Mouse (Mus musculus): ENCODE results near the gene Fabp3.

Gene Fabp3

GRCm38 (mm10) chr4:130294513-130294912, 13.9 kb upstream of the Fabp3 start:
- DNase-seq (ENCODE audit: low spot score in 2 of 2): no peak

- no peak for DNase-seq (ENCODE audit: low spot score in 2 of 2)
These were observed 13.2 kb upstream of the Fabp3 start for GRCm38 (mm10) chr4:130295047-130295745.

DNA sequence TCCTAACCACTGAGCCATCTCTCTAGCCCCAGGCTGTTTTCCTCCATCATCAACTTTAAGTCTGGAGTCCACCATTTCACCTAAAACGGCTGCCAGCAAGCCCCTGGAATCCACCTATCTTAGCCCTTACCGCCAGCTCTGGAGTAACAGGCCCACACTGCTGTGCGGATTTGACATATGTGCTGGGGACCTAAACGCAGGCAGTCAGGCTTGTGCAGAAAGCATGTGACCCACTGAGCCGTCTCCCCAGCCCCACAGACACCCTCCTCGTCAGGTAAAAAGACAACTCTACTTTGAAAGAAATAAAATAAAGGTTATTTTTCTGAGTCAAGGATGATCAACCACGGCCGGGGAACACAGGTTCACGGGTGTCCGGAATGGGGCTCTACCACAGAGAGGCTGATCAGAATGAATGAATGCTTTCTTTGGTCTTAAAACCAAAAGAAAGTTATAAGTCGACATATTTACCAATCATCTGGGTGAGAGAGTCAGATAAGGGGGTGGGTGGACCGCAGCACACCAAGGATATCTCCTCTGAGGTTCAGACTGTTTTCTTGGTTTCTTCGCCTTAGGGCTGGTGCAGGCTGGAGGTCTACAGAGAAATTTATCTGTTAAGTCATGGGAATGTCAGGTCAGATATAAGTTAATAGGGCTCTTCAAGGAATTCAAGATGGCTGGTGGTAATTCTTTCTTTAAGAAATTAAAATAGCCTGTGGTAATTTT, 12.0 kb upstream of the Fabp3 start:
- DNase-seq (ENCODE audit: low spot score in 2 of 2): no peak

- no peak for DNase-seq (ENCODE audit: low spot score in 2 of 2)
These were observed 11.3 kb upstream of the Fabp3 start for GRCm38 (mm10) chr4:130297123-130297529.

- DNase-seq (ENCODE audit: low spot score in 2 of 2): no peak
These were observed 9.3 kb upstream of the Fabp3 start for GRCm38 (mm10) chr4:130298877-130299628.

DNA sequence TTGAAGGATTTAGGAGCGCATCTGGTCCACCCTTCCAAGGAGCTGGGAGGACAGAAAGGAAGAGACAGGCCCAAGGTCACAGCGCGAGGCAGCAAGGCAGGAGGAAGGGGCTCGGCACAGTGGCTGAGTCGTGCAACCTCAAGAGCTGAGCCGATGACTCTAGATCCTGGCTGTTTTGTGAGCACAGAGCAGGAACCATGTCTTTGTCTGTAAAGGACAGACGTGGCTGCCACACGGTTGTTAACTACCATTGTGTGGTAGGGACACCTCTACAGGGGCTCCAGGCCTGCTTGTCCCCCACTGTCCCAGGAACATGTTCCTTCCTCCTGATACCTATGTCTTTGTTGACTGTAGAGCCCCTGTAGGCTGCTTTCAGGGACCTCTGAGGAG, 8.8 kb upstream of the Fabp3 start:
- DNase-seq (ENCODE audit: low spot score in 2 of 2): no peak

- no peak for DNase-seq (ENCODE audit: low spot score in 2 of 2)
These were observed 6.0 kb upstream of the Fabp3 start for GRCm38 (mm10) chr4:130302285-130302870.

DNA sequence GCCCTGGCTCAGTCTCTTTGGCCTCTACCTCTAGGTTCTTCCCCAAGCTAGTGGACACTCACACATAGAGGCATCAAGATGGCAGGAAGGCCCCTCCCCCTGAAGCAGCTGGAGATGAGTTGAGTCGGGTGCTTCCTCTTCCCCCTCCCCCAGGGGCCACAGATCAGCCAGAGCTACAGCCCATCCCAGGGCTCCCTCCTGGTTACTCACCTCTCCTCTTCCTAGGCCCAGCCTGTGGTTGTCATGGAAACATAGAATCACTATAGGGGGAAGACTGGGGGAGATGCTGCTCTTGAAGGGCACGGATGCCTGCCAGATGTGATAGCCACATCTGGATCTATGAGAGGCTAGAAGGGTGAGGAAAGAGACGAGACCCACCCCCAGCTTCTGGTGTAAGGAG, 3.6 kb upstream of the Fabp3 start:
- no peak for DNase-seq (ENCODE audit: low spot score in 2 of 2)

DNA sequence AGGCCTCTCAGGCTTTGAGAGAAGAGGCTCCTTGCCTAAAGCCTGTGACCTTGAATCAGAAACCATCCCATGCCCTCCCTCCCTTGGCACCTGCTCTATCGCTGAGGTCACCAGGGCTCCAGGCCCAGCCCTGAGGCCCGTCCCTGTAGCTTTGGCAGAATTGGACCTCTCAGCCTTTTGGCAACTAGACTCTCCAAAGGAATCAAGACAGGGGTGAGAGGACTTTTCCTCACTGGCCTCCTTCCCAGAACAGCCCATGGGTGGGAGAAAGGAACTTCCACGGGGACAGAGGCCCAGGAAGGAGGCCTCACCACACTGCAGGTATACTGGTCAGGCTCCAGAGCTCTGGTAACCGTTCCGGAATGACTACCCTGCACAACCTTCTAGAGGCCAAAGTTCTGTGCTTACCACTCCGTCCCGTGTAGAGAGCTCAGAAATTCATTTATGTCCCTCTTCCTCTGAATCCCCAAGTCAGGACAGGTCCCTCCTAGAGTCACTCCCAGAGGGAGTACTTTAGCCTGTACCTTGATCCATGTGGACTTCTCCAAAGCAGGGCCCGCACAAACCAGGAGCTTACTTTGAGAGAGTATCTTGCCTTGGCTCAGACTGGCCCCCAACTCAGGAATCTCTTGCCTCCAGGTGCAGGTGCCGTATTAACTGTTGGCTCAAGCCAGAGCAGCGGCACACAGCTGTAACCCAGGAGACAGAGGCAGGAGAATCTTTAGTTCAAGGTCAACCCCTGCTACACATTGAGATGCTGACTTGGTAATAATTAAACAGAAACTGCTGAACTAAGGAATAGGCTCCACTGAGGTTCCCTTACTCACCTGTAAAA, 1.4 kb upstream of the Fabp3 start:
- no peak for DNase-seq (ENCODE audit: low spot score in 2 of 2)

GRCm38 (mm10) chr4:130307851-130308230, 554 bp upstream of the Fabp3 start:
- DNase-seq (ENCODE audit: low spot score in 2 of 2): peak; percentile 48 to 51

DNA sequence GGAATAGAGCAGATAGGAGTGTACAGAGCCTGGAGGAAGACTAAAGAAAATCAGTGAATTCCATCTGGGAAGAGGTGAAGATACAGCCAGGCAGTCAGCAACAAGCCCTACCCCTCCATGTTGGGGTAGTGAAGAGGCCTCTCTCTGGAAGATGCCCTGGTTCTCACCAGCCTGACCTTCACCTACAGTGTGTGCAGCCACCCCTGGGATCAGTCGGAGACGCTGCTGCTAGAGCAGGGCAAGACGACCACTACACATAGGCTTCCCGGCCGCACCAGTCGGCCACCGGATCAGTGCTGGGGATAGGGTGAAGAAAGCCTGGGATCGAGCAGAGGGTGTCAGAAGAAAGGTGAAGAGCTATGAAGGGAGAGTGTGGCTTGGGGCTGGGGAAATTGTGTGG, 859 bp downstream of the Fabp3 start:
- DNase-seq (ENCODE audit: low spot score in 2 of 2): peak in 1 of 2 experiments; percentile 26

- DNase-seq (ENCODE audit: low spot score in 2 of 2): no peak
These were observed 4.1 kb downstream of the Fabp3 start for GRCm38 (mm10) chr4:130312526-130312925.

DNA sequence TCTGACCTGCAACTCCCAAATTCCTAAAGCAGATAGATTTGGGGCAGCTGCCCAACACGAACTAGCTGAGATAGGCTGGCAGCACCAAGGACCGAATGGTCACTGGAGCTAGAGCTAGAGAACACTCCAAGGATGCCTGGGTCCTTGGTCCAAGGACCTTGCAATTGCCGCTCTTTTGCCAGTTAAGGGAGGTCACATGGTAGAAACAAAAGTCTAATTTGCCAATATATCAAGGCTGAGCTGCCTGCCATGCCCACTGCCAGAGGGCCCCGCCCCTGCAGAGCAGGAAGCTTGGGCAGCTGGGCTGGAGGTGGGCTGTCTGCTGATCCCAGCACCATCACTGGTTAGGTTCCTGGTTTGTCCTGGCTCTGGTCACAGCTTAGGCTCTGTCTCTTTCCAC, 5.2 kb downstream of the Fabp3 start:
- no peak for DNase-seq (ENCODE audit: low spot score in 2 of 2)

- DNase-seq (ENCODE audit: low spot score in 2 of 2): no peak
These were observed 7.6 kb downstream of the Fabp3 start for GRCm38 (mm10) chr4:130315771-130316527.

- no peak for DNase-seq (ENCODE audit: low spot score in 2 of 2)
These were observed 8.3 kb downstream of the Fabp3 start for GRCm38 (mm10) chr4:130316691-130317090.

DNA sequence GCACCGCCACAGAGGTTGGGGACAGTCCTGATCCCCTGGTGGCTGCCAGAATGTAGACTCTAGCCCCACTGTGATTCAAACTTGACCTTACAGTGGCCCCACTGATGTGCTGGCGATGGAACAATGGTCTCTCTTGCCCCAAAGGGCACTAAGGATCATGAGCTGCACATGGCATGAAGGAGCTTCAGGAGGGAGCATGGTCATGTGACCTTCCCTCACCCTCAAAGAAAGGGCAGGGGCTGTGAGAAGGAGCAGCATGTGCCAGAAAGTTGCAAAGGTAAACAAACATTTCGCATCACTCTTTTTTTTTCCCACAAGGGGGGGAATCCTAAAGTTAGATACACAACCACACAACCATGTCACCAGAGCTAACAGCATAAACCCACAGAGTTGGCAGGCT, 9.7 kb downstream of the Fabp3 start:
- no peak for DNase-seq (ENCODE audit: low spot score in 2 of 2)

DNA sequence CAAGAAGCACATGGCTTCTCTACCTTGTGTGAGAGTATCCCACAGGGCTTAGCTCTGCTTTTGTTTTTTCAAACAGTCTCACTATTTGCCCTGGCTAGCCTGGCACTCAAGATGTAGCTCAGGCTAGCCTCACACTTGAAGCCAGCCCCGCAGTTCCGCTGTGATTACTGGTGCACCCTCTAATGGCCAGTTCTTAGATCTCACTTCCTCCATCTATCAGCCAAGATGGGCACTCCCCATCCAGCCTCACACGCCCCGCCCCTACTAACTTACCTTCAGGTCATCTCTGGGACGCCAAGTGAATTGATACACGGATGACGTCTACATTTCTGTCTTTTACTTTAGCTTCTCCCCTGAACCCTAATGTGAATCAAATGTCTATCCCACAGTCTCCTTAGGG, 11.2 kb downstream of the Fabp3 start:
- no peak for DNase-seq (ENCODE audit: low spot score in 2 of 2)

- DNase-seq (ENCODE audit: low spot score in 2 of 2): no peak
These were observed 13.2 kb downstream of the Fabp3 start for GRCm38 (mm10) chr4:130321640-130322039.

- DNase-seq (ENCODE audit: low spot score in 2 of 2): no peak
These were observed 14.2 kb downstream of the Fabp3 start for GRCm38 (mm10) chr4:130322567-130322966.

DNA sequence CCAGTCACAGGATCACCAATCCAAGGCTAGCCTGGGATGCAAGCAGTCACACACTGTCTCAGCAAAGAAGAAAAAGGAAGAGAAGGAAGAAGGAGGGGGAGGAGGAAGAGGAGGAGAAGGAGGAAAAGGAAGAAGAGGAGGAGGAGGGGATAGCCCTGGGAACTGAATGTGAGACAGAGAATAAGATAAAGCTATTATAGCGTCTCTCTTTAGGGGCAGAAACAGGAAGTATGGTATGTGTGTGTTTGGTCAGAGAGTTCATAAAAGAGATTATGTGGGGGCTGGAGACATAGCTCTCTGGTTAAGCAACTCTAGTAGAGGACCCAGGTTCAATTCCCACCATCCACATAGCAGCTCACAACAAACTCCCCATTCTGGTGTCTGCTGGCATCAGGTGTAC, 14.8 kb downstream of the Fabp3 start:
- no peak for DNase-seq (ENCODE audit: low spot score in 2 of 2)

GRCm38 (mm10) chr4:130323607-130324006, 15.2 kb downstream of the Fabp3 start:
- no peak for DNase-seq (ENCODE audit: low spot score in 2 of 2)
